Mouse (Mus musculus) myocyte (in vitro differentiated cells): ENCODE data around the gene Celsr3.

Source experiments
- CEBPB ChIP-seq: IDR thresholded peaks from 2 replicates; pipeline ENCODE4 v1.6.1; 2011; ENCODE audit warnings: mild to moderate bottlenecking, moderate library complexity; ENCODE audit not compliant: poor library complexity, insufficient read depth, severe bottlenecking
- E2F4 ChIP-seq: IDR thresholded peaks from one replicate; pipeline ENCODE4 v1.6.1; 2011; ENCODE audit warnings: mild to moderate bottlenecking, control low read depth, moderate library complexity; ENCODE audit not compliant: insufficient read depth
- MAX ChIP-seq: IDR thresholded peaks from one replicate; pipeline ENCODE4 v1.6.1; 2011; ENCODE audit warnings: low read depth, mild to moderate bottlenecking, control low read depth
- MYOG ChIP-seq, 3 experiments: IDR thresholded peaks; one replicate each; pipeline ENCODE4 v1.6.1; 2011; ENCODE audit warnings: control low read depth in 2 of 3, low read depth in 2 of 3, mild to moderate bottlenecking in 2 of 3; ENCODE audit not compliant: insufficient read length in 2 of 3, control insufficient read depth in 1 of 3, insufficient read depth in 1 of 3
- POLR2A ChIP-seq: IDR thresholded peaks from one replicate; pipeline ENCODE4 v1.6.1; 2011; ENCODE audit warnings: low read depth, mild to moderate bottlenecking, control low read depth, moderate library complexity; ENCODE audit not compliant: insufficient read length
- POLR2AphosphoS2 ChIP-seq: IDR thresholded peaks from one replicate; pipeline ENCODE4 v1.6.1; 2011; ENCODE audit warnings: low read depth, control low read depth; ENCODE audit not compliant: insufficient read length
- REST ChIP-seq: IDR thresholded peaks from one replicate; pipeline ENCODE4 v1.6.1; 2011; ENCODE audit warnings: mild to moderate bottlenecking, control low read depth, moderate library complexity; ENCODE audit not compliant: insufficient read depth, insufficient read length
- TCF12 ChIP-seq: IDR thresholded peaks from one replicate; pipeline ENCODE4 v1.6.1; 2011; ENCODE audit warnings: mild to moderate bottlenecking, control low read depth; ENCODE audit not compliant: poor library complexity, insufficient read depth, severe bottlenecking
- TCF3 ChIP-seq: IDR thresholded peaks from one replicate; pipeline ENCODE4 v1.6.1; 2011; ENCODE audit warnings: low read depth, control low read depth; ENCODE audit not compliant: insufficient read length
- USF1 ChIP-seq: IDR thresholded peaks from one replicate; pipeline ENCODE4 v1.6.1; 2011; ENCODE audit warnings: low read depth, mild to moderate bottlenecking, control low read depth, moderate library complexity

- no peak for TF ChIP-seq POLR2A
- TF ChIP-seq MYOG (IDR thresholded peaks at IDR 0.05; ENCODE audit: control insufficient read depth in 1 of 3, insufficient read depth in 1 of 3, insufficient read length in 2 of 3, low read depth in 2 of 3), result no peak
- TF ChIP-seq E2F4, result no peak
- TF ChIP-seq REST, result no peak
- TF ChIP-seq CEBPB, result no peak
- no peak for TF ChIP-seq TCF3
- TF ChIP-seq USF1, result no peak
- no peak for TF ChIP-seq TCF12
- no peak for TF ChIP-seq POLR2AphosphoS2
- TF ChIP-seq MAX, result no peak
These were observed 26.6 kb upstream of the Celsr3 start for GRCm38 (mm10) chr9:108799564-108799963.
